29 mouse cellular contexts compared by ENCODE assay signal in genomic region chr6:145949049-145949448, GRCm38 (mm10).
"Had no signal": no experiment of that assay in that cellular context is flagged by ENCODE, and none has a peak within 500 bp of the region (broad histone marks: within the 10 kb centered on the region; RNA-seq: fewer than 3 reads in every experiment).

No protein-coding gene starts in this region.

- H3K4me1 ChIP-seq: liver, embryonic 12.5 days; liver, embryonic 13.5 days; liver, embryonic 15.5 days; midbrain, embryonic 15.5 days had no signal

- H3K9ac ChIP-seq: limb, embryonic 12.5 days; limb, embryonic 13.5 days; limb, embryonic 15.5 days; liver, embryonic 12.5 days; liver, embryonic 13.5 days; liver, embryonic 14.5 days; liver, embryonic 15.5 days; liver, postnatal 0 days; lung, embryonic 14.5 days; lung, embryonic 15.5 days; midbrain, embryonic 12.5 days; midbrain, embryonic 13.5 days; midbrain, embryonic 15.5 days had no signal

- H3K27ac ChIP-seq: left cerebral cortex, adult 2 months; limb, embryonic 10.5 days; limb, embryonic 12.5 days; limb, embryonic 13.5 days; limb, embryonic 15.5 days; liver, embryonic 12.5 days; liver, embryonic 13.5 days; liver, embryonic 14.5 days; liver, embryonic 15.5 days; lung, embryonic 15.5 days; macrophage; midbrain, embryonic 12.5 days; midbrain, embryonic 13.5 days; midbrain, embryonic 15.5 days had no signal

- H3K4me3 ChIP-seq: left cerebral cortex, adult 2 months; limb, embryonic 10.5 days; limb, embryonic 12.5 days; limb, embryonic 13.5 days; limb, embryonic 15.5 days; liver, embryonic 12.5 days; liver, embryonic 13.5 days; liver, embryonic 15.5 days; lung, embryonic 15.5 days; megakaryocyte, embryonic 14.5 days; midbrain, embryonic 12.5 days; midbrain, embryonic 13.5 days; midbrain, embryonic 15.5 days; myocyte had no signal

- ATAC-seq: liver, embryonic 12.5 days; liver, postnatal 0 days; lung, postnatal 0 days; midbrain, embryonic 13.5 days; midbrain, embryonic 15.5 days; midbrain, embryonic 16.5 days had no signal

- H3K36me3 ChIP-seq: limb, embryonic 10.5 days; limb, embryonic 12.5 days; limb, embryonic 13.5 days; limb, embryonic 15.5 days; liver, embryonic 12.5 days; liver, embryonic 13.5 days; liver, embryonic 15.5 days; lung, embryonic 15.5 days; midbrain, embryonic 12.5 days; midbrain, embryonic 13.5 days; midbrain, embryonic 15.5 days had no signal

- H3K9me3 ChIP-seq: limb, embryonic 10.5 days; limb, embryonic 12.5 days; limb, embryonic 13.5 days; limb, embryonic 15.5 days; liver, embryonic 12.5 days; liver, embryonic 13.5 days; liver, embryonic 15.5 days; lung, embryonic 15.5 days; megakaryocyte, embryonic 14.5 days; midbrain, embryonic 12.5 days; midbrain, embryonic 13.5 days; midbrain, embryonic 15.5 days had no signal

- DNase-seq: liver; liver, embryonic 13.5 days; liver, postnatal 0 days; lung, adult 18-20 months; lung, adult 2 months; lung, embryonic 14.5 days; lung, postnatal 10 days; lung, postnatal 14 days; lung, postnatal 36 days; lung, postnatal 4 days; midbrain, embryonic 14.5 days had no signal

- H3K27me3 ChIP-seq: limb, embryonic 12.5 days; limb, embryonic 13.5 days; limb, embryonic 15.5 days; liver, embryonic 12.5 days; liver, embryonic 13.5 days; liver, embryonic 15.5 days; lung, embryonic 15.5 days; midbrain, embryonic 12.5 days; midbrain, embryonic 13.5 days; midbrain, embryonic 15.5 days had no signal

- H3K4me2 ChIP-seq: limb, embryonic 12.5 days; limb, embryonic 13.5 days; limb, embryonic 15.5 days; liver, embryonic 11.5 days; liver, embryonic 12.5 days; liver, embryonic 13.5 days; liver, embryonic 15.5 days; lung, embryonic 14.5 days; lung, embryonic 15.5 days; midbrain, embryonic 12.5 days; midbrain, embryonic 13.5 days; midbrain, embryonic 15.5 days had no signal
